Mouse (Mus musculus): ENCODE results near the gene Gm20388.

The Gm20388 gene

GRCm38 (mm10) chr8:122905346-122905745 lies 2994.7 kb downstream of the Gm20388 start:
- in situ Hi-C loops (cut with MboI, MseI), result no loop called here

- in situ Hi-C loops (cut with MboI, MseI), result no loop called here
Observed at GRCm38 (mm10) chr8:122906463-122907021, 2995.9 kb downstream of the Gm20388 start.

GRCm38 (mm10) chr8:122912150-122912549 lies 3001.5 kb downstream of the Gm20388 start:
- in situ Hi-C loops (cut with MboI, MseI), result no loop called here

- in situ Hi-C loops (cut with MboI, MseI), result no loop called here
Observed at GRCm38 (mm10) chr8:122912871-122913270, 3002.2 kb downstream of the Gm20388 start.

- in situ Hi-C loops (cut with MboI, MseI), result no loop called here
Observed at GRCm38 (mm10) chr8:122916766-122917165, 3006.1 kb downstream of the Gm20388 start.

- in situ Hi-C loops (cut with MboI, MseI), result no loop called here
Observed at GRCm38 (mm10) chr8:122917531-122918392, 3007.1 kb downstream of the Gm20388 start.

GRCm38 (mm10) chr8:122918438-122919107 lies 3007.9 kb downstream of the Gm20388 start:
- in situ Hi-C loops (cut with MboI, MseI), result no loop called here

- in situ Hi-C loops (cut with MboI, MseI), result no loop called here
Observed at GRCm38 (mm10) chr8:122920890-122921289, 3010.2 kb downstream of the Gm20388 start.

- in situ Hi-C loops (cut with MboI, MseI), result no loop called here
Observed at GRCm38 (mm10) chr8:122922945-122923344, 3012.3 kb downstream of the Gm20388 start.

GRCm38 (mm10) chr8:122923431-122924090 lies 3012.9 kb downstream of the Gm20388 start:
- in situ Hi-C loops (cut with MboI, MseI), result no loop called here

GRCm38 (mm10) chr8:122924091-122924490 lies 3013.4 kb downstream of the Gm20388 start:
- in situ Hi-C loops (cut with MboI, MseI), result no loop called here

GRCm38 (mm10) chr8:122925939-122926722 lies 3015.5 kb downstream of the Gm20388 start:
- in situ Hi-C loops (cut with MboI, MseI), result no loop called here

GRCm38 (mm10) chr8:122926782-122927181 lies 3016.1 kb downstream of the Gm20388 start:
- in situ Hi-C loops (cut with MboI, MseI), result no loop called here

GRCm38 (mm10) chr8:122927841-122928240 lies 3017.2 kb downstream of the Gm20388 start:
- in situ Hi-C loops (cut with MboI, MseI), result no loop called here

GRCm38 (mm10) chr8:122928631-122929224 lies 3018.1 kb downstream of the Gm20388 start:
- in situ Hi-C loops (cut with MboI, MseI), result no loop called here

GRCm38 (mm10) chr8:122931834-122932560 lies 3021.4 kb downstream of the Gm20388 start:
- in situ Hi-C loops (cut with MboI, MseI), result no loop called here

GRCm38 (mm10) chr8:122932561-122932959 lies 3021.9 kb downstream of the Gm20388 start:
- in situ Hi-C loops (cut with MboI, MseI), result no loop called here

- in situ Hi-C loops (cut with MboI, MseI), result no loop called here
Observed at GRCm38 (mm10) chr8:122933973-122934372, 3023.3 kb downstream of the Gm20388 start.

GRCm38 (mm10) chr8:122935118-122935517 lies 3024.5 kb downstream of the Gm20388 start:
- in situ Hi-C loops (cut with MboI, MseI), result no loop called here

GRCm38 (mm10) chr8:122935912-122936311 lies 3025.3 kb downstream of the Gm20388 start:
- in situ Hi-C loops (cut with MboI, MseI), result no loop called here

All from T-helper 1 cell (primary cell).